Comparison of ENCODE assay signal across 17 mouse cellular contexts in genomic region chr17:45115386-45115785, GRCm38 (mm10).
"Had no signal": no experiment of that assay in that cellular context is flagged by ENCODE, and none has a peak within 500 bp of the region (broad histone marks: within the 10 kb centered on the region; RNA-seq: fewer than 3 reads in every experiment).

No protein-coding gene starts in this region.

- H3K4me3 ChIP-seq: left cerebral cortex, adult 2 months; liver, embryonic 13.5 days; megakaryocyte, embryonic 14.5 days; midbrain, embryonic 10.5 days; midbrain, embryonic 13.5 days; myocyte had no signal

- DNase-seq: kidney, adult 18-20 months; kidney, adult 9 months; kidney, postnatal 36 days; layer of hippocampus, postnatal 36 days; liver, embryonic 13.5 days; lung, postnatal 36 days; thymus, adult 2 months; thymus, postnatal 14 days; thymus, postnatal 4 days had no signal

- H3K36me3 ChIP-seq: liver, embryonic 13.5 days; midbrain, embryonic 10.5 days; midbrain, embryonic 13.5 days had no signal

- H3K4me1 ChIP-seq: liver, embryonic 13.5 days; midbrain, embryonic 13.5 days had no signal

- ATAC-seq: intestine, embryonic 16.5 days; midbrain, embryonic 13.5 days; midbrain, embryonic 16.5 days had no signal

- H3K4me2 ChIP-seq: liver, embryonic 13.5 days; midbrain, embryonic 13.5 days had no signal

- H3K9ac ChIP-seq: liver, embryonic 13.5 days; midbrain, embryonic 13.5 days had no signal

- H3K27ac ChIP-seq: left cerebral cortex, adult 2 months; liver, embryonic 13.5 days; midbrain, embryonic 10.5 days; midbrain, embryonic 13.5 days; stomach, postnatal 0 days had no signal

- H3K9me3 ChIP-seq: liver, embryonic 13.5 days; megakaryocyte, embryonic 14.5 days; midbrain, embryonic 10.5 days; midbrain, embryonic 13.5 days had no signal

- H3K27me3 ChIP-seq: liver, embryonic 13.5 days; midbrain, embryonic 13.5 days had no signal
